19 mouse cellular contexts compared by ENCODE assay signal in genomic region chr14:24212861-24213260, GRCm38 (mm10). TPM values are rescaled to one million over a fixed set of nuclear protein-coding genes. Genes with fewer than 3 reads are reported as not detected.
DNase-seq lines count a peak whose midpoint lies in the region; ATAC-seq lines count a peak whose summit lies in the region.
"Had no signal": no experiment of that assay in that cellular context is flagged by ENCODE, and none has a peak within 500 bp of the region (broad histone marks: within the 10 kb centered on the region; RNA-seq: fewer than 3 reads in every experiment).

No protein-coding gene starts in this region.

- DNase-seq in forebrain, embryonic 10.5 days (ENCODE audit: extremely low spot score, low spot score), result no peak
- peak; percentile 59 for DNase-seq in 3T3-L1 (ENCODE audit: low read depth, low spot score)
- DNase-seq in frontal cortex, postnatal 10 days (ENCODE audit: low spot score in 2 of 2), result no peak
- no peak for DNase-seq in ovary, adult 18-20 months (ENCODE audit: low spot score)
- DNase-seq: cerebellum, postnatal 10 days; kidney, postnatal 10 days; layer of hippocampus, adult 9-11 months; lung, postnatal 4 days; midbrain, embryonic 14.5 days; spleen, adult 18-20 months; thymus, postnatal 4 days had no signal

- H3K9ac ChIP-seq in forebrain, embryonic 13.5 days, result no peak overlapping the region
- no peak overlapping the region for H3K9ac ChIP-seq in hindbrain, embryonic 13.5 days
- H3K9ac ChIP-seq in hindbrain, embryonic 12.5 days, result no peak overlapping the region
- H3K9ac ChIP-seq in embryonic facial prominence, embryonic 15.5 days, result no peak overlapping the region
- H3K9ac ChIP-seq: forebrain, embryonic 15.5 days; liver, embryonic 15.5 days; neural tube, embryonic 13.5 days had no signal

- H3K36me3 ChIP-seq in forebrain, embryonic 10.5 days (replicated peaks), result no peaks in the 10 kb centered on the region
- H3K36me3 ChIP-seq in forebrain, embryonic 13.5 days (ENCODE audit: poor library complexity, severe bottlenecking), result no peaks in the 10 kb centered on the region
- no peaks in the 10 kb centered on the region for H3K36me3 ChIP-seq in hindbrain, embryonic 13.5 days
- no peaks in the 10 kb centered on the region for H3K36me3 ChIP-seq in hindbrain, embryonic 12.5 days
- H3K36me3 ChIP-seq in embryonic facial prominence, embryonic 15.5 days, result no peaks in the 10 kb centered on the region
- H3K36me3 ChIP-seq: forebrain, embryonic 15.5 days; liver, embryonic 15.5 days; neural tube, embryonic 13.5 days had no signal

- H3K4me2 ChIP-seq in forebrain, embryonic 13.5 days, result no peak overlapping the region
- H3K4me2 ChIP-seq in hindbrain, embryonic 13.5 days, result no peak overlapping the region
- no peak overlapping the region for H3K4me2 ChIP-seq in hindbrain, embryonic 12.5 days (replicated peaks)
- no peak overlapping the region for H3K4me2 ChIP-seq in embryonic facial prominence, embryonic 15.5 days (replicated peaks)
- H3K4me2 ChIP-seq: forebrain, embryonic 15.5 days; liver, embryonic 15.5 days; neural tube, embryonic 13.5 days had no signal

- H3K4me1 ChIP-seq in forebrain, embryonic 10.5 days, result peaks cover 77% of the 10 kb centered on the region
- H3K4me1 ChIP-seq in forebrain, embryonic 13.5 days, result peaks cover 61% of the 10 kb centered on the region
- peaks cover 67% of the 10 kb centered on the region for H3K4me1 ChIP-seq in hindbrain, embryonic 13.5 days (replicated peaks)
- H3K4me1 ChIP-seq in hindbrain, embryonic 12.5 days, result peaks cover 64% of the 10 kb centered on the region
- H3K4me1 ChIP-seq in embryonic facial prominence, embryonic 15.5 days, result peaks cover 74% of the 10 kb centered on the region

- no peaks in the 10 kb centered on the region for H3K27me3 ChIP-seq in forebrain, embryonic 10.5 days (ENCODE audit: poor library complexity, severe bottlenecking)
- no peaks in the 10 kb centered on the region for H3K27me3 ChIP-seq in forebrain, embryonic 13.5 days
- no peaks in the 10 kb centered on the region for H3K27me3 ChIP-seq in hindbrain, embryonic 13.5 days
- H3K27me3 ChIP-seq in hindbrain, embryonic 12.5 days, result no peaks in the 10 kb centered on the region
- H3K27me3 ChIP-seq in embryonic facial prominence, embryonic 15.5 days, result no peaks in the 10 kb centered on the region
- H3K27me3 ChIP-seq: forebrain, embryonic 15.5 days; neural tube, embryonic 13.5 days had no signal

- H3K4me3 ChIP-seq in forebrain, embryonic 10.5 days, result no peak overlapping the region
- no peak overlapping the region for H3K4me3 ChIP-seq in forebrain, embryonic 13.5 days
- H3K4me3 ChIP-seq in hindbrain, embryonic 13.5 days, result no peak overlapping the region
- H3K4me3 ChIP-seq in hindbrain, embryonic 12.5 days, result no peak overlapping the region
- no peak overlapping the region for H3K4me3 ChIP-seq in embryonic facial prominence, embryonic 15.5 days (replicated peaks)
- H3K4me3 ChIP-seq: forebrain, embryonic 15.5 days; liver, embryonic 15.5 days; neural tube, embryonic 13.5 days had no signal

- no peaks in the 10 kb centered on the region for H3K9me3 ChIP-seq in forebrain, embryonic 10.5 days
- no peaks in the 10 kb centered on the region for H3K9me3 ChIP-seq in forebrain, embryonic 13.5 days (replicated peaks)
- H3K9me3 ChIP-seq in hindbrain, embryonic 13.5 days, result no peaks in the 10 kb centered on the region
- H3K9me3 ChIP-seq in hindbrain, embryonic 12.5 days (replicated peaks), result no peaks in the 10 kb centered on the region
- H3K9me3 ChIP-seq in embryonic facial prominence, embryonic 15.5 days (replicated peaks), result no peaks in the 10 kb centered on the region
- H3K9me3 ChIP-seq: forebrain, embryonic 15.5 days; liver, embryonic 15.5 days; neural tube, embryonic 13.5 days had no signal

- ATAC-seq in forebrain, embryonic 13.5 days, result no peak
- ATAC-seq in hindbrain, embryonic 13.5 days (ENCODE audit: low FRiP score), result no peak
- no peak for ATAC-seq in hindbrain, embryonic 12.5 days (ENCODE audit: low FRiP score)
- no peak for ATAC-seq in embryonic facial prominence, embryonic 15.5 days (ENCODE audit: insufficient number of reproducible peaks, low FRiP score, low TSS enrichment, low read depth)
- ATAC-seq: forebrain, embryonic 15.5 days; inflammation-experienced regulatory T-cells, adult 6 months had no signal

- WGBS in forebrain, embryonic 10.5 days, result 47% methylated on average over 5 of the region's 5 CpGs
- WGBS in forebrain, embryonic 13.5 days, result 40% methylated on average over 5 of the region's 5 CpGs
- 58% methylated on average over 5 of the region's 5 CpGs for WGBS in hindbrain, embryonic 13.5 days
- WGBS in hindbrain, embryonic 12.5 days, result 63% methylated on average over 5 of the region's 5 CpGs
- WGBS in embryonic facial prominence, embryonic 15.5 days, result 38% methylated on average over 5 of the region's 5 CpGs

- H3K27ac ChIP-seq in forebrain, embryonic 10.5 days, result peak overlapping the region; percentile 56; the same call in 1 of the 2 replicates
- H3K27ac ChIP-seq in forebrain, embryonic 13.5 days, result no peak overlapping the region
- peak overlapping the region; percentile 81; the same call in 1 of the 2 replicates for H3K27ac ChIP-seq in hindbrain, embryonic 13.5 days
- no peak overlapping the region for H3K27ac ChIP-seq in hindbrain, embryonic 12.5 days
- H3K27ac ChIP-seq in embryonic facial prominence, embryonic 15.5 days (replicated peaks), result peak overlapping the region; percentile 44; the same call in 1 of the 2 replicates
- H3K27ac ChIP-seq: liver, embryonic 15.5 days had no signal

RNA-seq across cellular contexts. Expression of gene Dlg5, which starts 32.9 kb away (rescaled TPM):
- polyA plus RNA-seq in forebrain, embryonic 10.5 days (2016; fragmentation: Nextera tagmentation; extraction: Ambion mirVana), result 15.0 and 16.5 TPM in 2 replicates
- 15.5 and 18.4 TPM in 2 replicates for polyA plus RNA-seq in forebrain, embryonic 13.5 days (2015; fragmentation: Nextera tagmentation; extraction: Ambion mirVana)
- 18.7 and 20.5 TPM in 2 replicates for polyA plus RNA-seq in hindbrain, embryonic 13.5 days (2015; fragmentation: Nextera tagmentation; extraction: Ambion mirVana)
- polyA plus RNA-seq in hindbrain, embryonic 12.5 days (2016; fragmentation: Nextera tagmentation; extraction: Ambion mirVana), result 21.8 and 23.6 TPM in 2 replicates
- 20.3 and 22.1 TPM in 2 replicates for polyA plus RNA-seq in embryonic facial prominence, embryonic 15.5 days (2015; fragmentation: Nextera tagmentation; extraction: Ambion mirVana)

Comparison
In these comparisons a context has a peak if more than half of its experiments do, and no peak if none do; other contexts are left out.
1. H3K27ac ChIP-seq: peak in forebrain, embryonic 10.5 days (single experiment), hindbrain, embryonic 13.5 days (single experiment) and embryonic facial prominence, embryonic 15.5 days (single experiment); none in forebrain, embryonic 13.5 days (single experiment) and hindbrain, embryonic 12.5 days (single experiment).